Mouse (Mus musculus) cortical plate, adult 2 months (tissue): ENCODE measurements around the gene Pcdh7.
A peak's percentile ranks its signal among the peaks of the same experiment; 100 is the strongest.

Source experiments
- CTCF ChIP-seq: fragments of 200-500 bp; IDR thresholded peaks from 2 replicates; pipeline ENCODE4 v1.5.1; 2011; ENCODE audit warnings: mild to moderate bottlenecking, control low read depth, low read length; ENCODE audit not compliant: insufficient read depth; ENCODE audit errors: extremely low read depth
- POLR2A ChIP-seq: fragments of 200-500 bp; IDR thresholded peaks from 2 replicates; pipeline ENCODE4 v1.6.1; 2011; ENCODE audit warnings: mild to moderate bottlenecking, low read length, control low read depth; ENCODE audit not compliant: insufficient read depth; ENCODE audit errors: extremely low read depth

DNA sequence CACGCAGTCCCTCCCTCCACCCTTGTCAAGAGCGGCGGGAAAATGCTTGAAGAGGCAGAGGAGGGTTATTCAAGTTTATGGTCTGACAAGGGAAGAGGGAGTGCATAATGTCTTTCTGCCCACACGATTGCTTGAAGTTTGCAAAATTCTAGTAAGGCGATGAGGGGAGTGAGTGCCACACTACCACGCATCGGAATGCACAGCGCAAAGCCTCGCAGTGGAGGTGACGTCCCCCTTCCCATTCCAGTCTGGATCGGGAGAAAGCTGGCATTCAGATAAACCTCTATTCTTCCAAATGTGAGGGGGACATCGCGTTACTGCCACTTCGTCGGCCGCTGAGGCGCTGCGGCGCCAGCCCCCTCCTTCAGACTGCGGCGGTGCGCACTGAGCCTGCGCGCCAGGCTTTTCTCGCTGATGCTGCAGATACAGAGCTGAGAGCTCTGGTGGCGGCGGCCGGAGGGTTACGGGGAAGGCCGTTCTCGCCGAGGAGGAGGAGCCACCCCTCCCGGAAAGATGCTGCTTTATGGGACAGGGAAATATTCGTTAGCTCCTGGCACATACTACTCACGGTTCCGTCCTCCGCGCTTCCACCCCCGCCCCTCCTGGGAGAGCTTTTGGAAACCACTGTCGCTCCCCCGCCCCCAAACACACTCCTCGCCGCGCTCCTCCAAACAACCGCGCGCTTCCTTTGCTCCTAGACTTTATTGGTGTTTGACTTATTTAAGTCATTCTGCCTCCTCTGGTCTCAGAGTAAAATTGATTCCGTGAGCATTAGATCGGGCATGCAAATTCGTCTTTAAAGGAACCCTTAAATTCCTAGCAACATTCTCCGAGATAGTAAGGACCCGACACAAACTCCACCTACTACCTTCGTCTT, 2.0 kb upstream of the Pcdh7 start:
- TF ChIP-seq CTCF (no peak), POLR2A (peak; percentile 72; the same call in 1 of the 2 replicates)
